Mouse (Mus musculus): ENCODE results near the gene Akr1d1.

Akr1d1 gene

GRCm38 (mm10) chr6:37552760-37553159 lies 22.8 kb downstream of the Akr1d1 start:
- in situ Hi-C loops (cut with MboI; ENCODE audit: low pct_unique_long_range_greater_than_20kb in 1 of 2, low sequenced_read_pairs in 2 of 2, unreplicated experiment in 1 of 2): loop anchor here in 1 of 2 experiments (25.0 kb wide), 1 partner anchor 190 kb away; no protein-coding TSS in a partner anchor

- in situ Hi-C loops (cut with MboI; ENCODE audit: low pct_unique_long_range_greater_than_20kb in 1 of 2, low sequenced_read_pairs in 2 of 2, unreplicated experiment in 1 of 2): loop anchor here in 1 of 2 experiments (25.0 kb wide), 1 partner anchor 192 kb away; no protein-coding TSS in a partner anchor
Measured at GRCm38 (mm10) chr6:37553926-37554325, 24.0 kb downstream of the Akr1d1 start.

- in situ Hi-C loops (cut with MboI; ENCODE audit: low pct_unique_long_range_greater_than_20kb in 1 of 2, low sequenced_read_pairs in 2 of 2, unreplicated experiment in 1 of 2): loop anchor here in 1 of 2 experiments (25.0 kb wide), 1 partner anchor 192 kb away; no protein-coding TSS in a partner anchor
Measured at GRCm38 (mm10) chr6:37554327-37554726, 24.4 kb downstream of the Akr1d1 start.

- in situ Hi-C loops (cut with MboI; ENCODE audit: low pct_unique_long_range_greater_than_20kb in 1 of 2, low sequenced_read_pairs in 2 of 2, unreplicated experiment in 1 of 2): loop anchor here in 1 of 2 experiments (10.0 to 25.0 kb wide), 2 partner anchors 99 to 202 kb away; no protein-coding TSS in a partner anchor
Measured at GRCm38 (mm10) chr6:37563861-37564260, 33.9 kb downstream of the Akr1d1 start.

- in situ Hi-C loops (cut with MboI; ENCODE audit: low pct_unique_long_range_greater_than_20kb in 1 of 2, low sequenced_read_pairs in 2 of 2, unreplicated experiment in 1 of 2): loop anchor here in 1 of 2 experiments (10.0 to 25.0 kb wide), 2 partner anchors 103 to 205 kb away; no protein-coding TSS in a partner anchor
Measured at GRCm38 (mm10) chr6:37567363-37567762, 37.4 kb downstream of the Akr1d1 start.

GRCm38 (mm10) chr6:37571939-37572338 lies 42.0 kb downstream of the Akr1d1 start:
- in situ Hi-C loops (cut with MboI; ENCODE audit: low pct_unique_long_range_greater_than_20kb in 1 of 2, low sequenced_read_pairs in 2 of 2, unreplicated experiment in 1 of 2): loop anchor here in 1 of 2 experiments (25.0 kb wide), 1 partner anchor 210 kb away; no protein-coding TSS in a partner anchor

- in situ Hi-C loops (cut with MboI; ENCODE audit: low pct_unique_long_range_greater_than_20kb in 1 of 2, low sequenced_read_pairs in 2 of 2, unreplicated experiment in 1 of 2): loop anchor here in 1 of 2 experiments (25.0 kb wide), 1 partner anchor 211 kb away; no protein-coding TSS in a partner anchor
Measured at GRCm38 (mm10) chr6:37572935-37573334, 43.0 kb downstream of the Akr1d1 start.

GRCm38 (mm10) chr6:37580476-37580875 lies 50.5 kb downstream of the Akr1d1 start:
- in situ Hi-C loops (cut with MboI; ENCODE audit: low pct_unique_long_range_greater_than_20kb in 1 of 2, low sequenced_read_pairs in 2 of 2, unreplicated experiment in 1 of 2): loop anchor here in 1 of 2 experiments (25.0 kb wide), 1 partner anchor 482 kb away; no protein-coding TSS in a partner anchor

GRCm38 (mm10) chr6:37589340-37589962 lies 59.5 kb downstream of the Akr1d1 start:
- in situ Hi-C loops (cut with MboI; ENCODE audit: low pct_unique_long_range_greater_than_20kb in 1 of 2, low sequenced_read_pairs in 2 of 2, unreplicated experiment in 1 of 2): loop anchor here in 1 of 2 experiments (25.0 kb wide), 1 partner anchor 473 kb away; no protein-coding TSS in a partner anchor

- in situ Hi-C loops (cut with MboI; ENCODE audit: low pct_unique_long_range_greater_than_20kb in 1 of 2, low sequenced_read_pairs in 2 of 2, unreplicated experiment in 1 of 2): loop anchor here in 1 of 2 experiments (25.0 kb wide), 1 partner anchor 472 kb away; no protein-coding TSS in a partner anchor
Measured at GRCm38 (mm10) chr6:37590800-37591199, 60.8 kb downstream of the Akr1d1 start.

- in situ Hi-C loops (cut with MboI; ENCODE audit: low pct_unique_long_range_greater_than_20kb in 1 of 2, low sequenced_read_pairs in 2 of 2, unreplicated experiment in 1 of 2): loop anchor here in 1 of 2 experiments (25.0 kb wide), 1 partner anchor 470 kb away; no protein-coding TSS in a partner anchor
Measured at GRCm38 (mm10) chr6:37592101-37593032, 62.4 kb downstream of the Akr1d1 start.

GRCm38 (mm10) chr6:37593033-37593374 lies 63.0 kb downstream of the Akr1d1 start:
- in situ Hi-C loops (cut with MboI; ENCODE audit: low pct_unique_long_range_greater_than_20kb in 1 of 2, low sequenced_read_pairs in 2 of 2, unreplicated experiment in 1 of 2): loop anchor here in 1 of 2 experiments (25.0 kb wide), 1 partner anchor 469 kb away; no protein-coding TSS in a partner anchor

GRCm38 (mm10) chr6:37593551-37594089 lies 63.6 kb downstream of the Akr1d1 start:
- in situ Hi-C loops (cut with MboI; ENCODE audit: low pct_unique_long_range_greater_than_20kb in 1 of 2, low sequenced_read_pairs in 2 of 2, unreplicated experiment in 1 of 2): loop anchor here in 1 of 2 experiments (25.0 kb wide), 1 partner anchor 469 kb away; no protein-coding TSS in a partner anchor

GRCm38 (mm10) chr6:37597088-37597487 lies 67.1 kb downstream of the Akr1d1 start:
- in situ Hi-C loops (cut with MboI; ENCODE audit: low pct_unique_long_range_greater_than_20kb in 1 of 2, low sequenced_read_pairs in 2 of 2, unreplicated experiment in 1 of 2): loop anchor here in 1 of 2 experiments (25.0 kb wide), 1 partner anchor 465 kb away; no protein-coding TSS in a partner anchor

GRCm38 (mm10) chr6:37598033-37598432 lies 68.1 kb downstream of the Akr1d1 start:
- in situ Hi-C loops (cut with MboI; ENCODE audit: low pct_unique_long_range_greater_than_20kb in 1 of 2, low sequenced_read_pairs in 2 of 2, unreplicated experiment in 1 of 2): loop anchor here in 1 of 2 experiments (25.0 kb wide), 1 partner anchor 464 kb away; no protein-coding TSS in a partner anchor

- in situ Hi-C loops (cut with MboI; ENCODE audit: low pct_unique_long_range_greater_than_20kb in 1 of 2, low sequenced_read_pairs in 2 of 2, unreplicated experiment in 1 of 2): no loop called here
Measured at GRCm38 (mm10) chr6:37600976-37601498, 71.1 kb downstream of the Akr1d1 start.

GRCm38 (mm10) chr6:37602857-37603765 lies 73.1 kb downstream of the Akr1d1 start:
- in situ Hi-C loops (cut with MboI; ENCODE audit: low pct_unique_long_range_greater_than_20kb in 1 of 2, low sequenced_read_pairs in 2 of 2, unreplicated experiment in 1 of 2): no loop called here
